Mouse (Mus musculus) cerebellum, adult 2 months (tissue): ENCODE data around the gene Cep68. TPM values are rescaled to one million over a fixed set of nuclear protein-coding genes. Genes with fewer than 3 reads are reported as not detected.

Experiments
- DNase-seq, 2 experiments: peaks; one replicate each; pipeline ENCODE4 v3.0.0; 2021
- H3K27ac ChIP-seq: fragments of 200-500 bp; 2 replicates; pipeline ENCODE4 v1.5.1; 2012; ENCODE audit warnings: low read length, control low read depth, inconsistent platforms; ENCODE audit not compliant: insufficient read depth
- H3K27me3 ChIP-seq: fragments of 200-500 bp; 2 replicates; pipeline ENCODE4 v1.6.1; 2012; ENCODE audit warnings: inconsistent platforms, mild to moderate bottlenecking, low read length, moderate library complexity; ENCODE audit not compliant: control insufficient read depth, insufficient read depth
- H3K4me1 ChIP-seq: fragments of 200-500 bp; 2 replicates; pipeline ENCODE4 v1.6.1; 2011; ENCODE audit warnings: low read length; ENCODE audit not compliant: control insufficient read depth, insufficient read depth
- H3K4me3 ChIP-seq: fragments of 200-500 bp; replicated peaks from 2 replicates; pipeline ENCODE3; 2011; ENCODE audit warnings: mild to moderate bottlenecking, low read depth, low read length, control low read depth; ENCODE audit not compliant: insufficient read depth
- CTCF ChIP-seq: fragments of 200-500 bp; IDR thresholded peaks from 2 replicates; pipeline ENCODE4 v1.5.1; 2011; ENCODE audit warnings: low read depth, mild to moderate bottlenecking, control low read depth, low read length, moderate library complexity, borderline replicate concordance; ENCODE audit not compliant: insufficient read depth
- POLR2A ChIP-seq: fragments of 200-500 bp; IDR thresholded peaks from 2 replicates; pipeline ENCODE4 v1.6.1; 2011; ENCODE audit warnings: low read length, control low read depth, borderline replicate concordance; ENCODE audit not compliant: insufficient read depth
- WGBS: fragments of 180-500 bp; shearing (Covaris S2); methylation state at CpG from one replicate; pipeline ENCODE4 v1.1.7; 2018; 5-methylcytosine and 5-hydroxymethylcytosine counted together
- polyA plus RNA-seq: library from polyadenylated mRNA; depleted of rRNA; stranded (reverse); fragments of >200 nt; gene quantifications from 2 replicates; pipeline ENCODE4 v1.2.3, GENCODE M21; 2012

Cep68 gene
- polyA plus RNA-seq, 1 experiment: 12.9 TPM

GRCm38 (mm10) chr11:20262628-20263380 is 13.6 kb upstream of the Cep68 start:
- no peaks in the 10 kb centered on the region for H3K27me3 ChIP-seq
- no peak overlapping the region for H3K27ac ChIP-seq
- peak in 1 of 2 experiments; percentile 27 for DNase-seq
- TF ChIP-seq POLR2A (no peak), CTCF (peak; percentile 15; the same call in 1 of the 2 replicates)
- 55% methylated on average over 8 of the region's 8 CpGs for WGBS
- no peaks in the 10 kb centered on the region for H3K4me1 ChIP-seq
- H3K4me3 ChIP-seq: no peak overlapping the region

- TF ChIP-seq POLR2A (no peak), CTCF (no peak)
- Histone ChIP-seq H3K27me3 (no peaks in the 10 kb centered on the region), H3K4me3 (no peak overlapping the region), H3K4me1 (no peaks in the 10 kb centered on the region), H3K27ac (no peak overlapping the region)
- 39% methylated on average over 4 of the region's 4 CpGs for WGBS
- DNase-seq: no peak
These were observed 5.6 kb upstream of the Cep68 start for GRCm38 (mm10) chr11:20254791-20255190.

- H3K27me3 ChIP-seq: no peaks in the 10 kb centered on the region
- no peak overlapping the region for H3K27ac ChIP-seq
- 43% methylated on average over 2 of the region's 2 CpGs for WGBS
- no peak for TF ChIP-seq POLR2A
- no peak for TF ChIP-seq CTCF
- no peak overlapping the region for H3K4me3 ChIP-seq
- no peak for DNase-seq
- no peaks in the 10 kb centered on the region for H3K4me1 ChIP-seq
These were observed 3.9 kb upstream of the Cep68 start for GRCm38 (mm10) chr11:20253088-20253487.

- no peaks in the 10 kb centered on the region for H3K27me3 ChIP-seq
- no peak for TF ChIP-seq CTCF
- TF ChIP-seq POLR2A: no peak
- H3K4me1 ChIP-seq: no peaks in the 10 kb centered on the region
- H3K4me3 ChIP-seq: no peak overlapping the region
- H3K27ac ChIP-seq: no peak overlapping the region
- DNase-seq: no peak
- WGBS: 85% methylated on average over 6 of the region's 6 CpGs
These were observed 1.4 kb upstream of the Cep68 start for GRCm38 (mm10) chr11:20250476-20251178.

- no peaks in the 10 kb centered on the region for H3K4me1 ChIP-seq
- H3K27me3 ChIP-seq: no peaks in the 10 kb centered on the region
- peak overlapping the region; percentile 79 for H3K4me3 ChIP-seq
- H3K27ac ChIP-seq: 0 out of 2 replicates have a peak overlapping the region, but pooled peaks have one; percentile 11
- TF ChIP-seq POLR2A (no peak), CTCF (no peak)
- no peak for DNase-seq
- WGBS: under 1% methylated on average over 39 of the region's 39 CpGs
These were observed 389 bp downstream of the Cep68 start for GRCm38 (mm10) chr11:20248840-20249239.

- Histone ChIP-seq H3K27ac (no peak overlapping the region), H3K4me3 (peak overlapping the region; percentile 79), H3K27me3 (no peaks in the 10 kb centered on the region), H3K4me1 (no peaks in the 10 kb centered on the region)
- 41% methylated on average over 4 of the region's 4 CpGs for WGBS
- TF ChIP-seq POLR2A (no peak), CTCF (no peak)
- no peak for DNase-seq
These were observed 952 bp downstream of the Cep68 start for GRCm38 (mm10) chr11:20248277-20248676.

GRCm38 (mm10) chr11:20247146-20247855 is 1.9 kb downstream of the Cep68 start:
- H3K4me3 ChIP-seq: no peak overlapping the region
- TF ChIP-seq POLR2A: no peak
- no peak for TF ChIP-seq CTCF
- 78% methylated on average over 8 of the region's 8 CpGs for WGBS
- H3K27me3 ChIP-seq: no peaks in the 10 kb centered on the region
- H3K27ac ChIP-seq: no peak overlapping the region
- DNase-seq: no peak
- H3K4me1 ChIP-seq: no peaks in the 10 kb centered on the region
